Mouse (Mus musculus) c-Kit-positive CD71-negative TER-119-negative erythroid progenitor cells, embryonic 14.5 days (primary cell): ENCODE results near the gene Ctbp2.

Experiments used
- DNase-seq: peaks from one replicate; pipeline ENCODE4 v3.0.0-alpha.2; 2013; ENCODE audit warnings: low read depth

Ctbp2 gene

DNA sequence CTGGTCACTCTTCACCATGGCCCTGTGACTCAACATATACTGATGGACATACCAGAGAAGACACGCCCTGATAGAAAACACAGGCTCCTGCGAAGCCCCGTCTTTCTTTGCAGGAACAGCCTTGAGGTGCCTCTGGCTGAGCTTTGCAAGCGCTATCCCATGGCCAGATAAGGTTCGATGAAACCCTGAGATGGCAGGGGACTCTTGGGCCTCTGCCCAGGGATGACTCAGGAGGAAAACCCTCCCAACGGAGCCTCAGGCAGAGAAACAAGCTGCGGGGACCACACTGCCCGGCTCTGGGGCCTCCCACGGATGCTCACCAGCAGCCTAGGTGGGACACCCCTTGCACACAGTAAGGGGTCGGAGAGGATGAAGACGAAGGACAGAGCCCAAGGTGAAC, 116.8 kb downstream of the Ctbp2 start:
- no peak for DNase-seq

DNA sequence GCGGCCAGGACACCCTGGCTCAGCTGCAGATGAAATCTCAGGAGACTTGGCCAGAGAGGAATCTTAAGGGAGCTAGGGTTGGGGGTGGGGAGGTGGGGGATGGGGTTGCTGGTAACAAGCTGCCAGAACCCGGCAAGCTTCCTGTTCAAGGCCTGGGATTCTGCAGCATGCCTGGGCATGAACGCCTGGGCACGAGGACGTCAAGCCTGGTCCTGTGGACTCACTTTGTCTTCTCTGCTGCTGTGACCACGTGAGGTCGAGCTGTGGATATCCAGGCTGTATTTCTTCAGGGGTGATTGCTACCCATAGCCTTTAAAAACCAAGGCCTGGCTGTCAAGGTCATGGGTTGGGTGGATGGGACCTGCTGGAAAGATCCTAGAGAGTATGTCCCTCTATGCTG, 118.4 kb downstream of the Ctbp2 start:
- no peak for DNase-seq

DNA sequence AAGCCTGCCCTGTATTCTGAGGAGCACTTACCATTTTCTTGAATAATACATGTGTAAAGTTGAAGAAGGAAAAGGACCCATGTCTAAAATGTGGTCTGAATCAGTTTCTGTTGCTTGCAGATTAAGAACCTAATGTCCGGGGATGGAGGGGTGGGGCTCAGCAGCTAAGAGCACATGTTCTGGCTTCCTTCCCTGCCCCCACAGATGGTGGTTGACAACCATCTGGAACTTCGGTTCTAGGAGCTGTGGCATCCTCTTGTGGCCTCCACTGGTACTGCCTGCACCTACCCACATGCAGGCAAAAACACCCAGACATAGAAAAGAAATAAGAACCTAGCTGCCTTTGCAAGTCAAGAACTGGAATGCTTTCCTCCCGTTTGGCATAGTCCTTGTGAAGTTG, 120.7 kb downstream of the Ctbp2 start:
- peak; percentile 30 for DNase-seq

DNA sequence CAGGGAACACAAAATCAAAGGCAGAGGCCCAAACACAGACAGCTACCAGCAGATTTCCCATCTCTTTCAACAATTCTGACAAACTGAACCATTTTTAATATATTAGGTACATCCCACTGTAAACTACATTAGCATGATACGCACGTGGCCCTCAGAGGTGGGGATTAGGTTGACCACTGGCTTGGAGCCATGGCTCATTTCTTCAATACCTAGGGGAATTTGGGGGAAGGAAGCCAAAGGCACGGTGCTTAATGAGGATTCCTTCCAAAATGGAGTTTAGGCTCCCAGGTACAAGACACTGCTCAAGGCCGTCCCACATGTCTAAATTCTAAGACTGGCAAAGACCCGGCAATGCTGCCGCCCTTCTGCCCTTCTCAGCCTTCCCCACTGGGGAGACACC, 121.9 kb downstream of the Ctbp2 start:
- no peak for DNase-seq

DNA sequence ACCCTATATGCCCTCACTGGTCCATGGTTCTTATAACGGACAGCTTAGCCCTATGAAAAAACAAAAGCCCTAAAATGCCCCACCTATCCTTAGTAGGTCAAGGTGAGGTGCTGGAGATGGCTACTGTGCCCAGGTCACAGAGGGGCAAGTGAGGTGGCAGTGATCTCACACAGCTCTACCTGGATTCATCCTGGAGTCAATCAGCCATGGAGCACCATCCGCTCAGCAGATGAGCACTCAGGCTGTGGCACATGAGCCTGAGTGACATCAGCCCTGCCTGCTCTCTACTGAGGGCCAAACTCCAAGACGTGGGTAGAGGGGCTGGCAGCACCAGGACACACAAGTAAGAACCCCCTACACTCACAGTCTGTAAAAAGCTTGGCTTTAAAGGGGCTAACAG, 122.8 kb downstream of the Ctbp2 start:
- no peak for DNase-seq

DNA sequence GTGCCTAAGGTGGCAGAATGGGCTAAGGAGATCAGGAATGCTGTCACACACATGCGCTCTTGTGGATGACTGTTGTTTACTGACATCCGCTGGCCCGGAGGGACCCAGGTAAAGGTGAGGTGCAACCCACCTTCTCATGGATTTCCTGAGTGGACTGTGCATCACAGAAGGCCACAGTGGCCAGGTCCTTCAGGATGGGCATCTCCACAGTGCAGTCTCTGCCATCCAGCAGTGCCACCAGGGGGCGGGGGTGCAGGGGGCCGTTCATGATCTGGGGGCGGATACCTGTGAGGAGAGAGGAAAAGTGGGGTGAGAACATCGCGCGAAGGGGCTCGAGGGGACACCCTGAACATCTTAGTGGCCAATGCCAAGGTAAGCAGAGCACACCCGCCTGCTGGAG, 125.1 kb downstream of the Ctbp2 start:
- DNase-seq: no peak

DNA sequence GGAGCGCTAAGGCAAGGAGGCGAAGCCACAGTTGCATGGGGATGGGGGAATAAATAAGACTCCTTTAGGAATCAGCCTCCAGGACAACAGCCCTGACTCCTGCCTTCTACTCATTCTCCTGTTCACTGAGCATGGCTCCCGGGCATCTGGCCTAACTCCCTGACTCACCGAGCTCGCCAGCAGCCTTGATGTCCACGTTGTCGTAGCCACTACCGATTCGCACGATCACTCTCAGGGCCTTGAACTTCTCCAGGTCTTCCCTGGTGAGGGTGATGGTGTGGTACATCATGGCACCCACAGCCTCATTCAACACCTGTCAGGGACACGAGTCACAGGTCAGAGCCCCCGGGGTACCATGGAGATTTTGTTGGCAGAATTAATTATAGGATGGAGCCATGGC, 125.5 kb downstream of the Ctbp2 start:
- DNase-seq: no peak

DNA sequence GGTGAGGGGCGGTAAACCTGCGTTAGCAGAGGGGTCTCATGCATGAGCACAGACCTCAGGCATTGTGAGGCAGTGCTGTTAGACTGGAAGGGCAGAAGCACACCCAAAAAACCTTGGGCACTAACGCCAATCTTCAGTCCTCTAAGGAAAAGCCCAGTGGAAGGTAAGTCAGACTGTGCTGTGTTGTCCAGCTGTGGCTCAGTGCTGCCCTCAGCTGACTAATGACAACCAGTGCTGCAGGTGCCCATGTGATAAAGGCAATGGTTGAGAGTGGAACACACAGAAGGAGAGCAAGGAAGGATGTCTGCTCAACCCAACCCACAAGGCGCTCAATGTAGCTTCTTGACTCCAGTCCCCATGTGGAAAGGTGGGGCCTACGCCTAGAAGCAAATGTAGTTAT, 127.8 kb downstream of the Ctbp2 start:
- DNase-seq: no peak

DNA sequence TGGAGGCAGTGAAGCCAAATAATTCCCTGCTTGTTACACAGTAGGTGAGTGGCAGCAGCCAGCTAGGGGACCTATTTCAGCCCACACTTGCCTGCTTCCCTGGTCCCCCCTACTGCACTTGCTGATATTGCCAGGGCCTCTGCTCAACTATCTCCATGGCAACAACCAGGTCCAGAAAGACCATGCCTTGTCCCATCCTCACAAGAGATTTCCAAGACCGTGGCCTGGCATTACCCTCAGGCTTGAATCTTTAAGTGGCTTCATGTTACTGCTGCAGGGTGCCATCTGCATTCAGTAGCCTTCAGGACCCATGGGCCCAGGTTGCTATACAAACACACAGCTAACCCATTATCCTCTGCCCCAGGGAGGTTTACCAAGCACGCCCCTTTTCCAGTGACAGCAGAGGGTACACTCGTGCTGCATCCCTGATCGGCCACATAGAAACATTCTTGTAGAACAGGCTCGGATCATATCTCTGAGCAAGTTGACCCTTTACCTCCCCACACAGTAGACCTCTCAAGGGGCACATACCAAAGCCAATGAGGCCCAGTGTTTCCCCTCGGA, 129.4 kb downstream of the Ctbp2 start:
- DNase-seq: no peak

DNA sequence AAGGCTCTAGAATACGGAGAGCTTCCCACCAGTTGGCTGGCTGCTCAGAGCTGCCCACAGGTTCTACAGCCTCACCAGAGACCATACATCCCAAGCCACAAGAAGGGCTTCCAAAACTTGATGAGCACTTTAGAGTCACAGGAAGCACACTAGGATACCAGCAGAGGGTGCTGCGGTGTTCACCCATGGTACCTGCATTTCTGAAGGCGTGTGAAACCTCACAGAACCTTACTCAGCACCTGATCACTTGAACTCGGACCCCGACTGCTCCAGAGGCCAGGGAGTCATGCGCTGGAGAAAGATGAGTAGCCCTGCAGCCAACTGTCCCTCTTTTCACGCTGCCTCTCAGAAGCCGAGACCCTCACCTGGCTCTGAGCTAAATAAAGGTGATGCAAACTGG, 130.0 kb downstream of the Ctbp2 start:
- DNase-seq: no peak

DNA sequence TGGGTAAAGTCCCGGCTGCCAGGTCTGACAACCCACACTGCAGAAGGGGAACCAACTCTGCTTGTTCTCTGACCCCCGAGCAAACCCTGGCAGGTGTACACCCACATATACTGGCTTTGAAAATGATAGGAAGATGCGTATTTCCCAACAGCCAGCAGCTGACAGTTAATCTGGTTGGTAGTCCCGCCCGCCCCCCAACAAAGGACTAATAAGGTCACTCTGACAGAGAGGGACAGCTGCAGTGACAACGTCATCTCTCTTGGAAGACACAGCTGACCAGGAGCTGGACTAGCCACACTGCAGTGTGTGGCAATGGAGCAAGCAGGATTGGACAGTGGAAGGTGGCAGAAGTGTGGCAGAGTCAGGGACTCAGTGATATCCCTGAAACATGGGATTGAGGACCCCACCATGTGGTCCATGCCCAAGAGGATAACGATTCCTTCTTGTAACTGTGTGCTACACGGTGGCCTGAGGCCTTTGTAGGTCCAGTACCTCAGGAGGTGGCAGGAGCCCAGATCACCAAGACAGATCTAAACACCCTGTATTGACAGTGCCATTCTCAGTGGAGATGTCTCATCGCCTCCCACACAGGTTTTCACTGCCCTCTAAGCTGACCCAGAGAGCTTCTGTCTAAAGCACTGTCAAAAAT, 131.1 kb downstream of the Ctbp2 start:
- no peak for DNase-seq

DNA sequence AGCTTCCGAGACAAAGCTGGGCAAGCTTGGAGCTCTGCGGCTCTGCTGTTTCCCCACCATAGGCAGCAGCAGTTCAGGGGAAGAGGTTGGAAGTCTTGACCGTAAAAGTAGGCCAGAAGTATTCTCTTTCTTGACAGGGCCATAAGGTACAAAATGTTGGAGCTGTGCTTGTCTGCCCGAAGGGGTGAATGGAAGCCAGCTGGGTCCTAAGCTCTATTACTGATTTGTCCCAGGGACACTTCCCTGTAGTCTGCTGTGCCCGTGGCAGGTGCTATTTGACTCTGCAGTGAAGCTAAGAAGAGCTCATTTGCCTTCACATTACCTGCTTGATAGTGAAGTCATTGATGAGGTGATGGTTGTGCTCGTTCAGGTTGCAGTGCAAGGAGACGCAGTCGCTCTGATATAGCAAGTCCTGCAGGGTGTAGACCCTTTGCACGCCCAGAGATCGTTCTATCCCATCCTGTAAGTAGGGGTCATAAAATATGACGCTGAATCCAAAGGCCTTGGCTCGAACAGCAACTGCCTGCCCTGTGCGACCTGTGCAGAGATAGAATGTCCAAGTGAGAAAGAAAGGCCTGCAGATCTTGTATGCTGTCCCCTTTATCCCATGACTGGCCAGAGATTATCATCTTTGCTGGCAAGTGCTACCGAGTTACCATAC, 132.8 kb downstream of the Ctbp2 start:
- no peak for DNase-seq

DNA sequence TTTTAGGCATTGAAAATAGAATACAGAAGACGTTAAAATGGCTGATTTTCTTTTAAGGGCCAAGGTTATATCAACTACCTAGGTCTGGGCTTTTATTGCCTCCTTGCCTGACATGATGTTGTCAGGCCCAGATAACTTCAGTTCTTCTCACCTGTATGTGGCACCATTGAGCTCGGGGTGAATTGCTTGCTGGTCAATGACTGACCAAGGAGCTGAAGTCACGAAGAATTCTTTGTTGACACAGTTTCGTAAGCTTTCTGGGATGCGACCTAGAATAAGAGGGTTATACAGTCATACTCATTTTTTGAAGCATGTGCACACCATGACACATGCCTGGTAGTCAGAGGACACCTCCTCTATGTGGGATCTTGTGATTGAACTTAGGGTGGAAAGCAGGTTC, 134.3 kb downstream of the Ctbp2 start:
- DNase-seq: no peak

DNA sequence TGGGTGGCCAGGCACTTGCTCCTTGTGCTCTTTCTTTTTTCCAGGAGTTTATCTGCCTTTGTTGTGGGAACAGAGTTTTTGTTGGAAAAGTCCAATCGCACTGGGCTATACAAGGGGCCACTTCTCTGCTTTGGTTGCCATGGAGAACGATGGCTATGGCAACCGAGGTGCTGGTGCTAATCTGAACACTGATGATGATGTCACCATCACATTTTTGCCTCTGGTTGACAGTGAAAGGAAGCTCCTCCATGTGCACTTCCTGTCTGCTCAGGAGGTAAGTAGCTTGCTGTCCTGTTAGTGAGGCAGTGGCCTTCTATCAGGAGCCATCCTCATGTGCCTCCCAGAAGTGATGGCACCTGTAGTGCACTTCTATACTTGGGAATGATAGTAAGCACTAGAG, 141.5 kb downstream of the Ctbp2 start:
- no peak for DNase-seq

DNA sequence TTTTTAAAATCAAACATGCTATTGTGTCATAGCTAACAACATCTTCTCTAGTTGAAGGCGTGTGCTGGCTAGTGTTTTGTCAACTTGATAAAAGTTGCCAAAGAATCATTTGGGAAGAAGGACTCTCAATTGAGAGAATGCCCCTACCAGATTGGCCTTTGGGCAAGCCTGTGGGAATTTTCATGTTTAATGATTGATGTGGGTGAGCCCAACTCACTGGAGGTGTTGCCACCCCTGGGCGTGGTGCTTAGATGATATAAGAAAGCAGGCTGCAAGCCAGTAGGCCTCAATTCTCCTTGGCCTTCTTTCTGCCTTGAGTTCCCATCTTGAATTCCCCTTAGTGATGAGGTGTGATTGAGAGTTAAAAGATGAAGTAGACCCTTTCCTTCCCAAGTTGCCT, 146.2 kb downstream of the Ctbp2 start:
- no peak for DNase-seq

DNA sequence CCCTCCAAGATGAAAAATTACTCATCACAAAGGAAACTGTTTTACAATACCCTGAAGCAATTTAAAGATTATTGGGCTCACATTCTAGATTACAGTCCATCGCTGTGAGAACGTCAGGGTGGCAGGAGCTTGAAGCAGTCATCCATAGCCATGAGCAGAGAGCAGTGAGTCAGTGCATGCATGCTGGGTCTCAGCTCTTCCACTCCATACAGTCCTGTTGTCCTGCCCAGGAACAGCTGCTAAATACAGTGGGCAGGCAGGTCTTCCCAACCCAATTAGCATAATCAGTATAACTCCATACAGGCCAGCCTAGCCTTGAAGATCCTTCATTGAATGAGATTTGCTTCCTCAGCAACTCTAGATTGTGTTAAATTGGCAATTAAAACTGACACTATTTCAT, 148.1 kb downstream of the Ctbp2 start:
- no peak for DNase-seq

DNA sequence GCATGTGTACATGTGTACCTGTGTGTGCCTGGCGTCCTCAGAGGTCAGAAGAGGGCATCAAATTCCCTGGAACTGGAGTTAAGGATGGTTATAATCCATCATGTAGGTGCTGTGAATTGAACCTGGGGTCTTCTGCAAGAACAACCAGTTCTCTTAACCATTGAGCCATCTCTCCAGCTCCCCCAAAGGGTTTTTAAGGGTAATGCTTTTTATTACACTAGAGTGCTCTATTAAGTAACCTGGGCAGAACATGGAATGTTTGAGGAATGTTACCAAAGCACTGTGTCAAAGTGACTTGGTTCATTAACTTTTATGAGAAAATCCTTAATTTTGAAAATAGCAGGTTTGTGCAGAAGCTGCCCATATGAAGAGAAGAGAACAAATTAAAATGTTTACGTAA, 152.1 kb downstream of the Ctbp2 start:
- no peak for DNase-seq

DNA sequence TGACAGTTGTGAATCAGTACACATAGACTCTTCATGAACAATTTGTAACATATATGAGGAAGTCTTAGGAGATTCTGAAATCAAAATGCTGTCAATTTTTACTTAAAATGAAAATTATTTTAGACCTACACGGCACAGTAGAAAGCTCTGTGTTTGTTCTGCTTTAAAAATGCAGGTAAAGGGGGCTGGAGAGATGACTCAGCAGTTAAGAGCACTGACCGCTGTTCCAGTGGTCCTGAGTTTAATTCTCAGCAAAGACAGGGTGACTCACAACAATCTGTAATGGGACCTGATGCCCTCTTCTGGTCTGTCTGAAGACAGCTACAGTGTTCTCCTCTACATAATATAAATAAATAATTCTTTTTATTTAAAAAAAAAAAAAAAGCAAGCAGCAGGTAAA, 158.4 kb downstream of the Ctbp2 start:
- no peak for DNase-seq

DNA sequence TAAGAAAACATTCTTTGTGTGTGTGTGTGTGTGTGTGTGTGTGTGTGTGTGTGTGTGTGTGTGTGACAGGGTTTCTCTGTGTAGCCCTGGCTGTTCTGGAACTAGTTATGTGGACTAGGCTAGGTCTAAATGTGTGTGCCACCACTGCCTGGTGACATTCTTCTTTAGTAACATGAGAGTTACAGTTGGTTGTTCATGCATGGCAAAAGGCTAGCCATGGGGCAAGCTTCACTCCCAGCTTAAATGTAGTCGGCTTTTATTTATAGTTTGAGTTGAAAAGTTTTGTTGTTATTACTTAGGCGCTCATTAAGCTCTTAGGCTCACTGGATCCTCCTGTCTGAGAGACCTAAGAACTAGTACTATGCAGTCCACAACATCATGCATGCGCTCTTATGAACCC, 159.8 kb downstream of the Ctbp2 start:
- DNase-seq: no peak

DNA sequence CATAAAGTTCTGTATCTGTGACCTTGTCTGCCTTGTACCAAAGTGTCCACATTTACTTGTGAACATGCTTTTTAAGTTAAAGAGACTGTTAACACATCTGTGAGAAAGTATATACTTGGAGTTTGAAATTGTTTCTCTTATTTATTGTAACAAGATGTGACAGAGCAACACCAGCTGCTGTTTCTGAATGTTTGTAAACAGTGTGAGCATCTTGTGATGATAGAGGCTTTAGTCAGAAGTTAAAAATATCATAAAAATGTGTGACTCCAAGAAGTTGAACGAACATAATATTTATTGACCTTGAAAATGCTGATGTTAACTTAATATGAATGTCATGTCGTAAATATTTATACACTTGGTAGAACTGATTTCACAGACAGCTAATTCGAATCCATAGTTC, 173.5 kb downstream of the Ctbp2 start:
- no peak for DNase-seq

DNA sequence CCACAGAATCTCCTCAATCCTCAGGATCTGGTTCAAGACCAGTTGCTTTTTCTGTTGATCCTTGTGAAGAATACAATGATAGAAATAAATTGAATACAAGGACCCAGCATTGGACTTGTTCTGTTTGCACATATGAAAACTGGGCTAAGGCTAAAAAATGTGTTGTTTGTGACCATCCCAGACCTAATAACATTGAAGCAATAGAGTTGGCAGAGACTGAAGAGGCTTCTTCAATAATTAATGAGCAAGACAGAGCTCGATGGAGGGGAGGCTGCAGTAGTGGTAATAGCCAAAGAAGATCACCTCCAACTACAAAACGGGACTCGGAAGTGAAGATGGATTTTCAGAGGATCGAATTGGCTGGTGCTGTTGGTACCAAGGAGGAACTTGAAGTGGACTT, 174.2 kb downstream of the Ctbp2 start:
- DNase-seq: no peak

DNA sequence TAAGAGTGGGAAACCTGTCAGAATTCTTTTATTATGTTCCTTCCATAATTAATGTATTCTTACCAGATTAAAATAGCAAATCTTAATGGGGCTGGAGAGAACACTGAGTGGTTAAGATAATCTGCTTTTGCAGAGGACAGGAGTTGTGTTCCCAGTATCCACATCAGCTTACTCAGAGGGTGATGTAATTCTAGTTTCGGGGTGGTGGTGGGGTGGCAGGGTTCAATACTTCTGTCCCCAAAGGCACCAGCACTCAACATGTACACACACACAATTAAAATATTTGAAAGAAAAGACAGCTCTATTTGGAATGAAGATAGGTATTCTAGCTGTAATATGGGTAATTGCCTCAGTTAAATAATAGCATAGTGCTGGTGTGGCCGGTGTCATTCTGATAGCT, 183.6 kb downstream of the Ctbp2 start:
- DNase-seq: no peak

DNA sequence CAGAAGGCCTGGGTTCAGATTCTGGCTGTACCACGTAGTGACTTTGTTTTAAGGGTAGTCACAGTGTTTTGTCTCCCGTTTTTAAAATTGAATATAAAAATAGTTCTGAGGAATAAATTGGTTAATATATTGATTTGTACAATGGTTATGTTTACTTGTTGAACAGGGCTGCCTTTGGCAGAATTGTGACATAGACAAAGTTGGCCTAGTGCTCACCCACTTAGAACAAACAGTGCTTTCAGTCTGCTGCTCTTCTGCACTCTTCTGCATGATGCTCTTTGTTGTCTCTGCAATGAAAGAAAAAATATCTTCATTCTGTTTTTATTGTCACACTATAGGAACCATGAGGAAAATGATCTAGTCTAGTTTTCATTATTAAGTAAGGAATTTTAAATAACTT, 185.0 kb downstream of the Ctbp2 start:
- no peak for DNase-seq
